Mouse (Mus musculus): Measurements from ENCODE around the gene Hoxc10. TPM values are rescaled to one million over a fixed set of nuclear protein-coding genes. Genes with fewer than 3 reads are reported as not detected.

The Hoxc10 gene
- polyA plus RNA-seq, 1 experiment: not detected

DNA sequence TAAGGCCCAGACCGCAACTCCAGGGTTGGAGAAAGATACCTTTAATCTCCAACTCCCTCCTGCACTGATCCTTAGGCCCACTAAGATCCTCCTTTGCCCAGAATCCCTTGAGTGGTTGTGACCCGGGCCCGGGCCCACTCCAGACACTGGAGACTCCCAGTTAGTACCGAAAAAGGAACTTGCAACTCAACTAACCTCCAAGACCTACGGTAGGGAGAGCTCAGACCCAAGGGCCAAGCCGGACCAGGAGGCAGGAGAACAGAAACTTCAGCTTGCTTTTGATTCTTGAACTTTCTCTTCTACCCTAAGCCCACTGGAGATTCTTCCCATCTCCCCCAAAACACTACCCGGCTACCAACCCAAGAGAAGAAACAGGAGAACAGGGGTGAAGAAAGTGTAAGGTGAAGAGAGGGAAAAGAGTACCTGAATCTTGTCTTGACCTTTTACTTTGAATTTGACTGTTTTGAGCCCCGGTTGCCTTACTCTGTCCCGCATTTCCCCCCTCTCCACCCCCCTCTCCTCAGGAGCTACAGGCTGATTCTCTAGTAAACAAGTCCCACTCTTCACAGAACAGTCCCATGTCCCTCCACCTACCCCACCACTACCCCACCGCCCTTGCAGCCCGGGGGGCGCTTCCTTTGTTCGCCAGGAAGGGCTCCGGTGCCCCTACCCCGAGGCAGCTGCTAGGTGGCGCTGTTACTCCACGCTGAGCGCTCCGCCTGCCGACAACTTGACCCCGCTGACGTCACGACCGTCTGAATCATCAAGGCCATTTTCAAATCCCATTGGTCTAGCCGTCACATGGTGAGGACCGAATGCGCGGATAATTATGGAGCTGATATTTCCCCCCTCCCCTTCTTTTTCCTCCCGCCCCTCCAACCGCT is 462 bp upstream of the Hoxc10 start:
- H3K4me3 ChIP-seq (ENCODE audit: insufficient read depth, low read length): no peak overlapping the region

GRCm38 (mm10) chr15:102967312-102967510 is 615 bp downstream of the Hoxc10 start, which contains the start of gene Hoxc5:
Gene Hoxc5, plus strand, starts transcription at chr15:102967443.
- H3K4me1 ChIP-seq (ENCODE audit: control insufficient read depth, insufficient read depth, low read length): no peaks in the 10 kb centered on the region
- TF ChIP-seq POLR2A (IDR thresholded peaks at IDR 0.05; ENCODE audit: extremely low read depth, insufficient read depth, low read length) (no peak), CTCF (IDR thresholded peaks at IDR 0.05; ENCODE audit: extremely low read depth, insufficient read depth, low read length) (no peak)
- no peak within 1 kb of the TSS for H3K4me3 ChIP-seq (ENCODE audit: insufficient read depth, low read length)
- H3K27ac ChIP-seq (ENCODE audit: insufficient read depth, low read length): no peak within 1 kb of the TSS

More for the DNA sequence above, 462 bp upstream of the Hoxc10 start:
- no peaks in the 10 kb centered on the region for H3K4me1 ChIP-seq (ENCODE audit: control insufficient read depth, insufficient read depth, low read length)
- H3K27ac ChIP-seq (ENCODE audit: insufficient read depth, low read length): no peak overlapping the region
- TF ChIP-seq POLR2A (IDR thresholded peaks at IDR 0.05; ENCODE audit: extremely low read depth, insufficient read depth, low read length) (no peak), CTCF (IDR thresholded peaks at IDR 0.05; ENCODE audit: extremely low read depth, insufficient read depth, low read length) (no peak)

DNA sequence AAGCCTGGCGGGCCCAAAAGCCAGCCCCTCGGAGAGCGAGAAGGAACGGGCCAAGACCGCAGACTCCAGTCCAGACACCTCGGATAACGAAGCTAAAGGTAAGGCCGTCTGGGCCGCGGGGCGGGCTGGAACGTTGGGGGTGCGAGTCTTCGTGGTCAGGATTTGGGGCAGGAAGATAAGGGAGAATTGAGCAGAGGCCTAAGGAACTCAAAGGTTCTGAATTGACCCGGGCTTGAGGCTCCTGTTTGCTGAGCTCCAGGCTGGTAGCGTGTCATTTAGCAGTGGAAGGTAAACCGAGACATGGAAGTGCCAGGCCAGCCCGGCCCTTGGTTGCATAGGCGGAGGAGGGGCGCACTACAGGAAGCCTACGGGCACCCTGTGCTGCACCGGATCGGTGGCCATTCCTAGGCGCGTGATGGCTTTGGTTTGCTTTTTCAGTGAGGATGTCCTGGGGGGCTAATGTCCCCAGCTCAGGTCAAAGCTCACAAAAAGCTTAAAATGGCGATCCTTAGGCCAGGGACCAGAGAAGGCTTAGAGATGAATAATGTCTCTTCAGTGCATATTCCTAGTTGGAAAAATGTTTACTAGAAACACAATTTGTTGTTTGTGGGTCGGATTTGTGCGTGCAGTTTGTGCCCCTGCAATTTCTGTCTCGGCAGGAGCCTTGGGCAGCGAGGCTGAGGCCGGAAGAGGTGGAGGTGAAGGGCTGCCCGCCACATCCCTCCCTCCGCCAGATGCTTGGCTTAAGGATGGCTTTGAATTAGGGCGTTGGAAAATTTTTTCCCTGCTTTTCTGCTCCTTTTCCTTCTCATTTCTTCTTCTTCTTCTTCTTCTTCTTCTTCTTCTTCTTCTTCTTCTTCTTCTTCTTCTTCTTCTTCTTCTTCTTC is 1.2 kb downstream of the Hoxc10 start:
- H3K27ac ChIP-seq (ENCODE audit: insufficient read depth, low read length): no peak overlapping the region
- TF ChIP-seq POLR2A (IDR thresholded peaks at IDR 0.05; ENCODE audit: extremely low read depth, insufficient read depth, low read length) (no peak), CTCF (IDR thresholded peaks at IDR 0.05; ENCODE audit: extremely low read depth, insufficient read depth, low read length) (no peak)
- no peak overlapping the region for H3K4me3 ChIP-seq (ENCODE audit: insufficient read depth, low read length)
- H3K4me1 ChIP-seq (ENCODE audit: control insufficient read depth, insufficient read depth, low read length): no peaks in the 10 kb centered on the region

DNA sequence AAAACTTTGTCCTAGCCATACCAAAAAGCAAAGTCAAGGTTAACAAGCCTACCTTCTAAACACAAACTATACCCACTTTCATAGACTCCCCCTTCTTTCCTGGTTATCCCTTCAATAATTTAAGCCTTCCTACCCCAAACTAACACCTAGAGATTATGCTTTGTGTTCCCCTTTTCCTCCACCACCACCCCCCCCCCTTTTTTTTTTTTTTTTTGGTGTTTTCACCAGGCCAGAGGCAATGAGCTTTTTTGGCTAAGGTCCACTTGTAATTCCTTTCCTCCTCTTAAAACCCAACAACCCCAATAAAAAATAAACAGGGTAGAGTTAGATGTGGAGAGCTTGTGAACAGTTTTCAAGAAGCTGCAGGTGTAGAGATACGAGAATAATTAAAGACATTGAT is 2.7 kb downstream of the Hoxc10 start:
- Histone ChIP-seq H3K27ac (ENCODE audit: insufficient read depth, low read length) (no peak overlapping the region), H3K4me1 (ENCODE audit: control insufficient read depth, insufficient read depth, low read length) (no peaks in the 10 kb centered on the region), H3K4me3 (ENCODE audit: insufficient read depth, low read length) (no peak overlapping the region)
- TF ChIP-seq POLR2A (IDR thresholded peaks at IDR 0.05; ENCODE audit: extremely low read depth, insufficient read depth, low read length) (no peak), CTCF (IDR thresholded peaks at IDR 0.05; ENCODE audit: extremely low read depth, insufficient read depth, low read length) (no peak)

DNA sequence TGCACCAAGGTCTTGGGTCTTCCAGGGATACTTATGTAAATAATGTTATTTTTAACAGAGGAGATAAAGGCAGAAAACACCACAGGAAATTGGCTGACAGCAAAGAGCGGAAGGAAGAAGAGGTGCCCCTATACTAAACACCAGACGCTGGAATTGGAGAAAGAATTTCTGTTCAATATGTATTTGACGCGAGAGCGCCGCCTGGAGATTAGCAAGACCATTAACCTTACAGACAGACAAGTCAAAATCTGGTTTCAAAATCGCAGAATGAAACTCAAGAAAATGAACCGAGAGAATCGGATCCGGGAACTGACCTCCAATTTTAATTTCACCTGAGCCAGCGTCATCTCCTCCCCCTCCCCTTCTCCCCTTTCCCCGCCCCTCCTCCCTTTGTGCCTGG is 4.1 kb downstream of the Hoxc10 start:
- Histone ChIP-seq H3K27ac (ENCODE audit: insufficient read depth, low read length) (no peak overlapping the region), H3K4me3 (ENCODE audit: insufficient read depth, low read length) (no peak overlapping the region), H3K4me1 (ENCODE audit: control insufficient read depth, insufficient read depth, low read length) (no peaks in the 10 kb centered on the region)
- TF ChIP-seq CTCF (IDR thresholded peaks at IDR 0.05; ENCODE audit: extremely low read depth, insufficient read depth, low read length) (no peak), POLR2A (IDR thresholded peaks at IDR 0.05; ENCODE audit: extremely low read depth, insufficient read depth, low read length) (no peak)

GRCm38 (mm10) chr15:102972254-102972653 is 5.7 kb downstream of the Hoxc10 start:
- Histone ChIP-seq H3K27ac (ENCODE audit: insufficient read depth, low read length) (no peak overlapping the region), H3K4me3 (ENCODE audit: insufficient read depth, low read length) (no peak overlapping the region), H3K4me1 (ENCODE audit: control insufficient read depth, insufficient read depth, low read length) (no peaks in the 10 kb centered on the region)
- TF ChIP-seq POLR2A (IDR thresholded peaks at IDR 0.05; ENCODE audit: extremely low read depth, insufficient read depth, low read length) (no peak), CTCF (IDR thresholded peaks at IDR 0.05; ENCODE audit: extremely low read depth, insufficient read depth, low read length) (no peak)

DNA sequence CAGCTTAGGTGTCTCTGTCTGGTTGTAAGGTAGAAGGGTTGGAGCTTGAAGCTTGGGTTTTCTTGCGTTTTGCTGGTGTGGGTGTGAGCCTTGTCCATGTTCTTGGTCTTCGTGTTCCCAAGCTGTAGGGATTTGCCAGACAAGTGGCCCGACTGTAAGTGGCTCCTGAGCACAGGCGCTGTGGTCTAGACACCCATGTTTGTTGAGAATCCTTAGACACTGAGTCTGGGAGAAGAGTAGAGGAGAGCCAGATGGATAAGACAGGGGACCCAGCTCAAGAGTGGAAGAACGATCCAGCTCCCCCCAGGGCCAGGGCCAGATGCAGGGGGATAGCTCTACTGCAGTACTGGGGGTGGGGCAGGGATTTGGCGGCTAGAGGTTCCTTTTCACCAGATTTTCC is 6.2 kb downstream of the Hoxc10 start:
- H3K4me3 ChIP-seq (ENCODE audit: insufficient read depth, low read length): no peak overlapping the region
- no peaks in the 10 kb centered on the region for H3K4me1 ChIP-seq (ENCODE audit: control insufficient read depth, insufficient read depth, low read length)
- no peak overlapping the region for H3K27ac ChIP-seq (ENCODE audit: insufficient read depth, low read length)
- TF ChIP-seq CTCF (IDR thresholded peaks at IDR 0.05; ENCODE audit: extremely low read depth, insufficient read depth, low read length) (no peak), POLR2A (IDR thresholded peaks at IDR 0.05; ENCODE audit: extremely low read depth, insufficient read depth, low read length) (no peak)

- TF ChIP-seq CTCF (IDR thresholded peaks at IDR 0.05; ENCODE audit: extremely low read depth, insufficient read depth, low read length): no peak
- no peak overlapping the region for H3K27ac ChIP-seq (ENCODE audit: insufficient read depth, low read length)
- H3K4me3 ChIP-seq (ENCODE audit: insufficient read depth, low read length): no peak overlapping the region
Observed at GRCm38 (mm10) chr15:102975034-102975433, 8.4 kb downstream of the Hoxc10 start.

GRCm38 (mm10) chr15:102975688-102976111 is 9.1 kb downstream of the Hoxc10 start:
- Histone ChIP-seq H3K27ac (ENCODE audit: insufficient read depth, low read length) (no peak overlapping the region), H3K4me3 (ENCODE audit: insufficient read depth, low read length) (no peak overlapping the region), H3K4me1 (ENCODE audit: control insufficient read depth, insufficient read depth, low read length) (no peaks in the 10 kb centered on the region)
- TF ChIP-seq POLR2A (IDR thresholded peaks at IDR 0.05; ENCODE audit: extremely low read depth, insufficient read depth, low read length) (no peak), CTCF (IDR thresholded peaks at IDR 0.05; ENCODE audit: extremely low read depth, insufficient read depth, low read length) (no peak)

More at GRCm38 (mm10) chr15:102975034-102975433, 8.4 kb downstream of the Hoxc10 start:
- H3K4me1 ChIP-seq (ENCODE audit: control insufficient read depth, insufficient read depth, low read length): no peaks in the 10 kb centered on the region
